Mouse (Mus musculus) embryonic facial prominence, embryonic 12.5 days (tissue): ENCODE data around the gene Creg2. TPM values are rescaled to one million over a fixed set of nuclear protein-coding genes. Genes with fewer than 3 reads are reported as not detected.
"Not testable (repeated sequence)": the region's sequence is repeated elsewhere in the genome, so short reads cannot be mapped to it uniquely, and the experiment has no call there.

ENCODE experiments used
- ATAC-seq: fragments of 200-750 bp; cut with Nextera tagmentation; 2 replicates; pipeline ENCODE4 v1.8.0; 2017; ENCODE audit not compliant: insufficient number of reproducible peaks, insufficient read depth, low FRiP score, low TSS enrichment
- H3K27ac ChIP-seq: fragments of 300-500 bp; sonication (generic); 2 replicates; pipeline ENCODE4 v1.5.1; 2016; ENCODE audit warnings: mild to moderate bottlenecking
- H3K27me3 ChIP-seq: fragments of 300-500 bp; sonication (generic); 2 replicates; pipeline ENCODE4 v1.6.1; 2016; ENCODE audit warnings: mild to moderate bottlenecking, moderate library complexity
- H3K36me3 ChIP-seq: fragments of 300-500 bp; sonication (generic); 2 replicates; pipeline ENCODE4 v1.6.1; 2016; ENCODE audit warnings: mild to moderate bottlenecking
- H3K4me1 ChIP-seq: fragments of 300-500 bp; sonication (generic); 2 replicates; pipeline ENCODE4 v1.6.1; 2016
- H3K4me2 ChIP-seq: fragments of 300-500 bp; sonication (generic); replicated peaks from 2 replicates; pipeline ENCODE4 v1.6.1; 2016; ENCODE audit warnings: mild to moderate bottlenecking, moderate library complexity
- H3K4me3 ChIP-seq: fragments of 300-500 bp; sonication (generic); 2 replicates; pipeline ENCODE4 v1.5.1; 2016; ENCODE audit warnings: mild to moderate bottlenecking
- H3K9ac ChIP-seq: fragments of 300-500 bp; sonication (generic); 2 replicates; pipeline ENCODE4 v1.6.1; 2016; ENCODE audit warnings: mild to moderate bottlenecking, moderate library complexity
- H3K9me3 ChIP-seq: fragments of 300-500 bp; sonication (generic); 2 replicates; pipeline ENCODE4 v1.6.1; 2016; ENCODE audit warnings: mild to moderate bottlenecking, moderate library complexity
- WGBS: fragments of 180-500 bp; shearing (Covaris S2); methylation state at CpG from one replicate; pipeline ENCODE4 v1.1.7; 2016; 5-methylcytosine and 5-hydroxymethylcytosine counted together
- polyA plus RNA-seq: library from polyadenylated mRNA; unstranded; fragments of >200 nt; fragmentation: Nextera tagmentation; extraction: Ambion mirVana; gene quantifications from 2 replicates; pipeline ENCODE4 v1.2.1, GENCODE M21; 2016

Gene Creg2
- polyA plus RNA-seq, 1 experiment from 2014 or later, result 0.26 TPM

DNA sequence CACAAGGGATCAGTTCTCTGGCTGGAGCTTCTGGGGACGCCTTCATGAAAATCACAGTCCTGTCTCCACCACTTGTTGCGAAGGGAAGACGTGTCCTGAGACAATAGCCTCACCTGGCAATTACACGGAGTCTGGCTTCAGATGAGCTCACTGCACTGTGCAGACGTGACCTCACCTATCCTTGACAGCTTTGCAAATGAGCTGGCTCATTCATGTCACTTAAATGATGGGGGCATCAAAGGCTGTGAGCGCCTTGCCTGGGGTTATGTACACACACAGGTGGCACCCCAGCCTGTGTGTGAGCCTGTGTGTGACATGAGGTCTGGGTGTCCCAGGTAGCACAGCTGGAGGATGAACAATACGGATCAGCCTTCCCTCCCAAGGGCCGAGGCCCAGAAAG lies 27.6 kb upstream of the Creg2 start:
- ATAC-seq, result no peak
- WGBS, result 60% methylated on average over 8 of the region's 8 CpGs
- Histone ChIP-seq H3K4me1 (no peaks in the 10 kb centered on the region), H3K27ac (no peak overlapping the region), H3K9me3 (no peaks in the 10 kb centered on the region), H3K4me3 (no peak overlapping the region), H3K27me3 (no peaks in the 10 kb centered on the region), H3K4me2 (no peak overlapping the region), H3K36me3 (no peaks in the 10 kb centered on the region), H3K9ac (no peak overlapping the region)

DNA sequence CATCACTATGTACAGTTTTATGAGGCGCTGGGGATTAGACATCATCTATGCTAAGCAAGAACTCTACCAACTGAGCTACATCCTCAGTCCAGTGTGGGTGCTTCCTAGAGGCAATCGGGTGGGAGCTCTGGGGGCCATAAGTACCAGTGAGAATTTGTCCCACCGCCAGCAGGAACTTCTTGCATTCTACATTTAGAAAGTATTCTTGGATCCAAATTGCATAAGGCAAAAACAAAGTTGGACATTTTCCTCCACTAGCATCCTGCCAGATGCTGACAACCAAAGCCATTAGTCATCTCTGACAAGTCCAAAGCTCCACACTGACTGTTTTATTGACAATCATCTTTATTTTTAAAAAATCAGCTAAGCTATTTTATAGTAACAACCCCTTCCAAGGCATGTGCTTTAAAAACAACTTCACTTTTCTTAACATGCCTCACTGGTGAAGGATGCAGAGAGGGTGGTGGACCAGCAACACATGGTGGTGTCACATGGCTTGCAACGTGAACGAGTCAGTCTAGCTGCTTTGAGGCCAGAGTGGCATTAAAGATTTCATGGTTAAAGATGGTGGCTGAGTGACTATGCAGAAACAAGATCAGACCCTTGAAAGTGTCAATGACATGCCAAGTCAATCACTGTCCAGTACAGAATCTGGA lies 25.1 kb upstream of the Creg2 start:
- no peaks in the 10 kb centered on the region for H3K9me3 ChIP-seq
- H3K9ac ChIP-seq, result no peak overlapping the region
- no peaks in the 10 kb centered on the region for H3K27me3 ChIP-seq
- no peaks in the 10 kb centered on the region for H3K36me3 ChIP-seq
- H3K4me1 ChIP-seq, result no peaks in the 10 kb centered on the region
- no peak overlapping the region for H3K4me2 ChIP-seq
- ATAC-seq, result no peak
- H3K4me3 ChIP-seq, result no peak overlapping the region
- no peak overlapping the region for H3K27ac ChIP-seq
- WGBS, result 84% methylated on average over 5 of the region's 5 CpGs

DNA sequence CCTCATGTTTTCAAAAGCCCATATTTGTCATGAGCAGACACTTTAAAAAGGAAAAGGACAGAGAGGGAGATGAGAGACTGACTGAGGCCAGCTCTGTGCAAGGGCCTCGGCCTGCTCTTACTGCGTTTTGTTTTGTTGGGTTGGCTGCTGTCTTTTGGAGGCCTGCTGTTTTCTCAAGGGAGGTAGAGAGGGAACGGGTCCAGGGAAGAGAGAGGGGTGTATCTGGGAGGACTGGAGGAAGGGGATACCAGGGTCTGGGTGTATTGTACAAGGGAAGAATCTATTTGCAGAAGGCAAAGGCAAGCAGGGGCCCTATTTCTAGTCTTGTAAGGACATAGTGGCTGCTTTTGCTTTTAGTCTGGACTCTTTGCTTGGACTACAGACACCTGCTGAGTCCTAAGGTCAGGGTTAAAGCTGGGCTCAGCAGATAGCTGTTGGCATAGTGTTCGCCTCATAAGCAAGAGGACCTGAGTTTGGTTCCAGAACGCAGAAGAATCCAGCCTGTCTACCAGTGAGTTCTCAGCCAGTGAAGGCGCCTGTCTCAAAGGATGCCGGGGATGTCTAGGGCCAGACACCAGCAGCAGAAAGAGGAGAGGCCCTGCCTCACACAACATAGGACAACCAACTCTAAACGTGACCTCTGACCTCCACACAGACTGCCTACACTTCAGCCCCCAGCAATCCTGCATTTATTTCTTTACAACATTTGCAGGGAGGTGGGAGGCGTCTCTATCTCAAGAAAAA lies 21.3 kb upstream of the Creg2 start:
- no peaks in the 10 kb centered on the region for H3K4me1 ChIP-seq
- H3K4me2 ChIP-seq, result no peak overlapping the region
- 78% methylated on average over 9 of the region's 9 CpGs for WGBS
- no peak overlapping the region for H3K27ac ChIP-seq
- no peaks in the 10 kb centered on the region for H3K27me3 ChIP-seq
- ATAC-seq, result no peak
- no peak overlapping the region for H3K4me3 ChIP-seq
- H3K36me3 ChIP-seq, result no peaks in the 10 kb centered on the region
- no peak overlapping the region for H3K9ac ChIP-seq
- H3K9me3 ChIP-seq, result no peaks in the 10 kb centered on the region

DNA sequence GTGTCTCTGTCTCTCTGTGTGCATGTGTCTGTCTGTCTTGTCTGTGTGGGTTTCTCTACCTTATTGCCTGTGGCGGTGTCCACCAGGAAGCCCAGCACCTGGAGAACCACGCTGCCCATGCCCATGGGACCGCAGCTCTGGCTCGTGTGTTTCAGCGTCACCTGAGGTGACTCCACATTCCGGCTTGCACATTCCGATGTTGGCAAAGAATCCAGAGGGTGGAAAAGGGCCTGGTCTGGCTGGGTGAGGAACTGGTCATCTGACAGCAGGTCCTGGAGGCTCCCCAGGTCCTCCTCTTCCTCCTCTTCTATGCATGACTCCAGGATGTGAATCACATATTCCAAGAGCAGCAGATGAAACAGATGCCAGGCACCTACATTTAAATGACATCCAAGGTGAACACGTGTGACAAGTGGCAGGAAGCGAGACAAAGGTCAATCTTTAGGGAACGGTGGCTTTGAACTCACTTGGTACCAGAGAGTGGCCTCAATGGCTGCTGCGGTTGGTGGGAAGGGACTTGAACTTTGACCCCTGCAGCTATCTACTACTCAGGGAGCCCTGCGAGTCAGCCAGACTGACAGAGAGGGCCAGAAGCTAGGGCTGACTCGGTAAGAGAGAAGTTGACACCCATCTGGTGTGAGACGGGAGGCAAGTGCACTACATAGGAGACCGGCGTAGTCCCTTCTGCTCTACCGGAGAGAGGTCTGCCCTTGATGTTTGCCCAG lies 19.1 kb upstream of the Creg2 start:
- H3K9me3 ChIP-seq, result no peaks in the 10 kb centered on the region
- no peak overlapping the region for H3K4me2 ChIP-seq
- no peaks in the 10 kb centered on the region for H3K36me3 ChIP-seq
- no peak overlapping the region for H3K27ac ChIP-seq
- 82% methylated on average over 17 of the region's 17 CpGs for WGBS
- ATAC-seq, result no peak
- H3K9ac ChIP-seq, result no peak overlapping the region
- no peaks in the 10 kb centered on the region for H3K27me3 ChIP-seq
- H3K4me3 ChIP-seq, result no peak overlapping the region
- no peaks in the 10 kb centered on the region for H3K4me1 ChIP-seq

DNA sequence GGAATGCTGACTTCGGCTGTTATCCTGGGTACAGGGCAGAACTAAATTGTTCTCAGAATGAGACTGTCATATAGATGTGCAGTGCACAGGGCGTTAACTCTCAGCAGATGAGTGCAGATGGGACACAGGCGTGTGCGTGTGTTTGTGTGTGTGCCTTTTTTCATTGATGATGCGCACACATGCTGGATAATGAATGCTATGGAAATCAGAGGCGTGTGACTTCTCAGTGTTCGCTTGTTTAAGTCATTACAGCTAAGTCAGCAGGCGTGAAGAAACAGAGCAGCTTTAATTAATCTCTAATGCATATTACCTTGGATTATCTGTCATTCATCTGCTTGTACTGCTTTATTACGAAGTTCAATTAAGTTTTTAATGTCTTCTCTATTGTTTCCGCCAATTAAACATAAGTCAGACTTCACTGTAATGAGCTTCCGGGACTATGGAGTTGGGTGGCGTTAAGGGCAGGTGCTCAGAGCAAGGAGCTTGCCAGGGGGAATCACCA lies 15.5 kb upstream of the Creg2 start:
- no peak for ATAC-seq

DNA sequence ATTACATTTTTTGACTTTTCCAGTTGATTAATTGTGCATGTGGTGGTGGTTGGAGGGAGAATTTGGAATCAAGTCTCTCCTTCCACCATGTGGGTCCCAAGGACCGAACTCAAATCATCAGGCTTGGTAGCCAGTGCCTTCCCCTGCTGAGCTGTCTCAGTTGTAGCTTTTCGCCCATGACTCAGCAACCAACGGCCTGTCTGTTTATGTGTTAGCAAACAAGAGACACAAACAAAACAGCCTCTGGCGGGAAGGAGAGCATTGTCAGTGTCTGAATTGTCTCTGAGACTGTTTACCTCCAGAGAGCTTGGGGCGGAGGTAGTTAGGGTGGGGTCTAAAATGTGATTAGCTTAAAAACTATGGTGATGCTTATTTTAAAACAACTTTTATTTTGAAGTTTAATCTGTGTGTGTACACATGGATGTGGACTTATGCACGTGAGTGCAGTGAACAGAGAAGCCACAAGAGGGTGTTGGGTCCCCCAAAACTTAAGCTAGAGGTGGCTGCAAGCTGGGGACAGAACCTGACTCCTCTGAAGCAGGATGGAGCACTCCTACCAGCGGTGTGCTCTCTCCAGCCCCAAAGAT lies 12.9 kb upstream of the Creg2 start:
- Histone ChIP-seq H3K9me3 (no peaks in the 10 kb centered on the region; the same call in 1 of the 2 replicates), H3K9ac (no peak overlapping the region), H3K4me1 (no peaks in the 10 kb centered on the region), H3K4me3 (no peak overlapping the region), H3K27ac (no peak overlapping the region), H3K4me2 (no peak overlapping the region), H3K27me3 (no peaks in the 10 kb centered on the region), H3K36me3 (no peaks in the 10 kb centered on the region)
- ATAC-seq, result no peak
- 88% methylated on average over 7 of the region's 7 CpGs for WGBS

More for the DNA sequence above, 15.5 kb upstream of the Creg2 start:
- H3K4me2 ChIP-seq, result no peak overlapping the region
- H3K4me3 ChIP-seq, result no peak overlapping the region
- no peaks in the 10 kb centered on the region for H3K36me3 ChIP-seq
- no peaks in the 10 kb centered on the region for H3K27me3 ChIP-seq
- H3K9ac ChIP-seq, result no peak overlapping the region
- WGBS, result 84% methylated on average over 12 of the region's 12 CpGs
- H3K27ac ChIP-seq, result no peak overlapping the region
- no peaks in the 10 kb centered on the region for H3K4me1 ChIP-seq
- no peaks in the 10 kb centered on the region; the same call in 1 of the 2 replicates for H3K9me3 ChIP-seq

DNA sequence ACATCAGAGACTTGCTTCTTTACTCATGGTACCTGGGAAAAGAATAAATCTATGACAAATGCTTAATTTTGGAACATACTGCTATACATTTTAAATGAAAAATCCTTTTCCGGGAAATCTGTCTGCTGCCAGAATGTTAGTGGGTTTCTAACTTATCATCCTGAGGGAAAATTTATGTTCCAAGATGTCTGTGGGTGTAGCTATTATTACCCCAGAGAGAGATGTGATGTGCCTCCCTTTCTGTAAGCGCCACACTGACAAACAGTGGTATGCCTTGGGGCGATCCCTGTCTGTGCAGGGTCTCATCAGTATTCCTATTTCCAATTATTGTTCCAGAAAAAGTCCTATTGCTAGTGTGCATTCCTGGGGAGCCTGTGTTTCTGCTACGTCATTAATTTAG lies 11.8 kb upstream of the Creg2 start:
- Histone ChIP-seq H3K4me3 (no peak overlapping the region), H3K9ac (no peak overlapping the region), H3K27me3 (no peaks in the 10 kb centered on the region), H3K4me1 (no peaks in the 10 kb centered on the region), H3K4me2 (no peak overlapping the region), H3K9me3 (no peaks in the 10 kb centered on the region; the same call in 1 of the 2 replicates), H3K27ac (no peak overlapping the region), H3K36me3 (no peaks in the 10 kb centered on the region)
- 83% methylated on average over 4 of the region's 4 CpGs for WGBS
- ATAC-seq, result no peak

DNA sequence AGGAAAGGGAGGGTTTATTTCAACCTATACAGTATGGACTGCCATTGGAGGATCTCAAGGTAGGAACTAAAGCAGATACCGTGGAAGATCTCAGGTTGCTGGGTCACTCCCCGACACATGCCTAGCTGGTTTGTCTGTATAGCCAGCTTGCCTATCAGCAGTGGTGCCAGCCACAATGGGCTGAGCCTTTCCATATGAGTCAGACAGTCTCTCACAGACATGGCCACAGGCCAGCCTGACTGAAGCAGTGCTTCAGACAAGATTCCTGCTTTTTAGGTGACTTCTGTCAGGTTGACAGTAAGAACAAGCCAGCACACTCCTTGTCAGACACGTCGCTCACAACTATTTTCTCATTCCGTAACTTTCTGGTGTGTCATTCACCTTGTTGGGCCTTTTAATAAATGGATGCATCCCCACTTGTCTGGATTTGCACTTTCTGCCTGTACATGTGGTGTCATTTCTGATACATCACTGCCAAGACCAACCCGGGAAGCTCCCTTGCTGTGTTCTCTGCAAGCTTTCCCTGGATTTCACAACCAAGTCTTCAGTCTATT lies 5.8 kb upstream of the Creg2 start:
- no peak for ATAC-seq
- 76% methylated on average over 6 of the region's 6 CpGs for WGBS

DNA sequence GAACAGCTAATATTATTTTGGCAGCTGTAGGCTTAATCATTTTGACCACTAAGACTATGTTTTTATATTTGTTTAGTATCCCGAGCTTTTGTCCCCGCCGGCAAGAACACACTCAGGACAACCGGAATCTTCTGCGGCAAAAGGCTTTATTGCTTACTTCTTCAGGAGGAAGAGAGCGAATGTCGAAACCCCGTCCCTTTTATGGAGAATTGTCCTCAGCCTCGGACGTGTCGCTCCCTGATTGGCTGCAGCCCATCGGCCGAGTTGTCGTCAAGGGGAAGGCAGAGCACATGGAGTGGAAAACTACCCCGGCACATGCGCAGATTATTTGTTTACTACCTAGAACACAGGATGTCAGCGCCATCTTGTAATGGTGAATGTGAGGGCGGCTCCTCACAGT lies 3.6 kb upstream of the Creg2 start:
- H3K4me3 ChIP-seq, H3K9ac ChIP-seq, H3K4me2 ChIP-seq, H3K27ac ChIP-seq, H3K9me3 ChIP-seq, ATAC-seq, H3K36me3 ChIP-seq: not testable (repeated sequence)
- H3K4me1 ChIP-seq, result peaks cover 11% of the 10 kb centered on the region
- 85% methylated on average over 18 of the region's 18 CpGs for WGBS
- H3K27me3 ChIP-seq, result peaks cover 28% of the 10 kb centered on the region

More for the DNA sequence above, 5.8 kb upstream of the Creg2 start:
- Histone ChIP-seq H3K27me3 (peaks cover 10% of the 10 kb centered on the region), H3K27ac (no peak overlapping the region), H3K4me2 (no peak overlapping the region), H3K9ac (no peak overlapping the region), H3K4me3 (no peak overlapping the region), H3K36me3 (no peaks in the 10 kb centered on the region), H3K9me3 (no peaks in the 10 kb centered on the region), H3K4me1 (no peaks in the 10 kb centered on the region)

DNA sequence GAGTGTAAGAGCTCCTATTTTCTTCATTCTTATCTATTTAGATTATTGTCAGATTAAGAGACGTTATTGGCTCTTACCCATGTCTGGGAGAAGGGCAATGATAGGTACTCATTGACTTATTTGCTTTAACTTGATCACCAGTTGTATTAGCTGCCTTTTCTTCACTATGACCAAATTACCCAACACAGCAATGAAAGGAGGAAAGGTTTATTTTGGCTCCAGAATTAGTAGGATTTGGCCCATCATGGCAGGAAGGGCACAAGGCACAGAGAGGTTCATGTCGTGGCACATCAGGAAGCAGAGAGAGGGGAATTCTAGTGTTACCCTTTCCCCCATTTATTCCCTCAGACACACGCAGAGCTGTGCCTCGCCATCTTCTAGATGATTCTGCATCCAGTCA lies 1.8 kb upstream of the Creg2 start:
- H3K27ac ChIP-seq, result no peak overlapping the region
- no peaks in the 10 kb centered on the region for H3K36me3 ChIP-seq
- no peak overlapping the region for H3K4me3 ChIP-seq
- H3K9me3 ChIP-seq, result no peaks in the 10 kb centered on the region
- H3K4me1 ChIP-seq, result peaks cover 11% of the 10 kb centered on the region
- ATAC-seq, result no peak
- WGBS, result 83% methylated on average over 4 of the region's 4 CpGs
- H3K4me2 ChIP-seq, result no peak overlapping the region
- H3K9ac ChIP-seq, result no peak overlapping the region
- H3K27me3 ChIP-seq, result peaks cover 43% of the 10 kb centered on the region

DNA sequence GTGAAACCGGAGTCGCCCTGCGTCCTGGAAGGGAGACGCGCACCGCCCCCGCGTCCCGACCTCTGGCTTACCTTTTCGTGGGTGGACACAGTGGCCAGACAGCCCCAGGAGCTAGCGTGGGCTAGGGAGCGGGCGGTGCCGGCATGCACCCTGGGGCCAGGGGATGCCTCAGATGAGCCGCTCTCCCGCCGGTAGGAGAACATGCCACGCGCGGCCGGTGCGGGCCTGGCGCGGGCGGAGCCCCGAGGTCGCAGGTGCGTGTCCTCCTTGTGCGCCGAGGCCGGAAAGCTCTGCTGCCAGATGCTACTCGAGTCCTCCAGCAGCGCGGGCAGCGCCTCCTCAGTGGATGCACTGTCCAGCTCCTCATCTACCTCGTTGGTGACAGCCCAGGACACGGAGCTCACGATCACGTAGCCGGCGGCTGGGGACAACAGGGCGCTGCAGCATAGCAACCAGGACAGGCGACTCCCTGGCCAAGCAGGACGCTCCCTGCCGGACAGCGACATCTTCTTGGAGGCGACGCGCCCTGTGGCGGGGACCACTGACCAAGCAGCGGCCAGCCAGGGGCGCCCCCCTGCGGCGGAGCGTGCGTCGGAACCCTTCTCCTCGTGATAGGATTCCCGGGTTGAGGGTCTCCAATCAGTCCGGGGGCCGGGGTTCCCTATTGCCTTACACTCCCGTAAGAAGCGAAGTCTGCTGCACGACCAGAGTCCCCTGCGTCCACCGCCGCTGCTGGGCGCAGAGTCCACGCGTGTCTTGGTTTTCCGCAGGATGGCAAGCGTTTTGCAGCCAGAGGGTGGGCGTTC lies 636 bp downstream of the Creg2 start:
- Histone ChIP-seq H3K4me3 (peak overlapping the region; percentile 59), H3K27ac (no peak overlapping the region), H3K36me3 (no peaks in the 10 kb centered on the region), H3K27me3 (peaks cover 45% of the 10 kb centered on the region), H3K4me1 (peaks cover 11% of the 10 kb centered on the region), H3K9ac (peak overlapping the region; percentile 55), H3K4me2 (peak overlapping the region; percentile 99), H3K9me3 (no peaks in the 10 kb centered on the region)
- WGBS, result 1% methylated on average over 73 of the region's 73 CpGs
- ATAC-seq, result peak; percentile 67; the same call in 1 of the 2 replicates
